Mouse (Mus musculus) heart, postnatal 0 days (tissue): ENCODE data around the gene Zfp664.

Source experiments
- CTCF ChIP-seq: IDR thresholded peaks from 2 replicates; pipeline ENCODE4 v1.5.1; 2016; ENCODE audit warnings: antibody characterized with exemption, control low read depth, low read depth
- EP300 ChIP-seq: IDR thresholded peaks from 2 replicates; pipeline ENCODE4 v1.6.1; 2016; ENCODE audit warnings: antibody characterized with exemption, low read depth

GRCm38 (mm10) chr5:124951333-124951732 is 88.8 kb downstream of the Zfp664 start:
- TF ChIP-seq CTCF (no peak), EP300 (no peak)
